Mouse (Mus musculus) brain, embryonic 14.5 days (tissue): ENCODE measurements around the gene Reg4. TPM values are rescaled to one million over a fixed set of nuclear protein-coding genes. Genes with fewer than 3 reads are reported as not detected.

Experiments used
- DNase-seq: peaks from one replicate; pipeline ENCODE4 v3.0.0-alpha.2; 2011; ENCODE audit warnings: low read depth
- CTCF ChIP-seq: fragments of 200-500 bp; IDR thresholded peaks from 2 replicates; pipeline ENCODE4 v1.5.1; 2012; ENCODE audit warnings: inconsistent platforms, mild to moderate bottlenecking, moderate library complexity, borderline replicate concordance; ENCODE audit not compliant: insufficient read depth, insufficient read length; ENCODE audit errors: extremely low read depth
- POLR2A ChIP-seq: fragments of 200-500 bp; IDR thresholded peaks from 2 replicates; pipeline ENCODE4 v1.6.1; 2012; ENCODE audit warnings: mild to moderate bottlenecking, inconsistent platforms, borderline replicate concordance; ENCODE audit not compliant: poor library complexity, insufficient read depth, insufficient read length, severe bottlenecking; ENCODE audit errors: extremely low read depth
- polyA plus RNA-seq: library from polyadenylated mRNA; depleted of rRNA; stranded (reverse); fragments of >200 nt; gene quantifications from 2 replicates; pipeline ENCODE4 v1.2.3, GENCODE M21; 2012; rRNA removed

Reg4 gene
- polyA plus RNA-seq, result not detected in 2 replicates

DNA sequence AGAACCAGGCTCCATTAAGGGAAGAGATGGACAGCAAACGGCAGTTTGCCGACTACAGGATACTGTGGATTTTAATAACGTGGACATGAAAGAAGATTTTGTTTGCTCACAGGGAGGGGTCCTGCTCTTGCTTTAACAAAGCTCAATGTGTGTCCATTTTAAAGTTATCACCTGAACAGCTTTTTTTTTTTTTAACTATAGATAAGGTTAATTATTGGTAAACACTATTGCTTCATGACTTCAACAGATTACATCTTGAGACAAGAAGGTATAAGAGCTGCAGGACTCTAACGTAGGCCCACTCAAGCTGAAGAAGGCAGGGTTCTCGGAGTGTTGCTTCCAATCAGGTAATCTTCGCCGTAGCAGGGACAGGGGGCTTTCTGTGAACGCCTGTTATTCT is at the start of gene Reg4:
Gene Reg4, plus strand, starts transcription at position 301 of the 400 bp plus-strand sequence.
- DNase-seq, result no peak
- TF ChIP-seq POLR2A (no peak), CTCF (no peak)

- TF ChIP-seq POLR2A, result no peak
- TF ChIP-seq CTCF, result no peak
- peak; percentile 79 for DNase-seq
Observed at GRCm38 (mm10) chr3:98178340-98178739, 43.6 kb upstream of the Reg4 start.

DNA sequence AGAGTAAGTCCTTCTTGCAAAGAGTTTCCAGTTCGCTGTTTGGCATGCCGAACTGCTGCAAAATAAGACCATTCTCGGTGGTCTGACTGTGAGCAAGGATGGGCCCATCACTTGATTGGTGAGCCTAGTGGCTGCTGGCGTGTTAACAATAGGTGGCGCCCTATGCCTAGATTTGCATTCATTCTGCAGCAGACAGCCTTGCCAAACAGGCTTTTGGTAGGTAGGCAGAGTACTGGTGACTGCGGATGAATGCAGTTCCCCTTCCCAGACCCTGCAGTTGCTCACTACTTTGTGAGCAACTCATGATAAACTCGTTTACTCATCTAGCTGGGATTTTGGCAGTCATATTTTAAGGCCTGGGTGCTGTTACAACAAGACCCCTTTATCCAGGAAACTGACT is 41.2 kb upstream of the Reg4 start:
- TF ChIP-seq CTCF, result peak; percentile 68; the same call in 1 of the 2 replicates
- no peak for TF ChIP-seq POLR2A
- peak; percentile 84 for DNase-seq

- TF ChIP-seq CTCF (no peak), POLR2A (no peak)
- DNase-seq, result peak; percentile 31
Observed at GRCm38 (mm10) chr3:98185163-98185714, 36.7 kb upstream of the Reg4 start.

- DNase-seq, result no peak
- TF ChIP-seq CTCF, result no peak
- TF ChIP-seq POLR2A, result no peak
Observed at GRCm38 (mm10) chr3:98187777-98188176, 34.2 kb upstream of the Reg4 start.

DNA sequence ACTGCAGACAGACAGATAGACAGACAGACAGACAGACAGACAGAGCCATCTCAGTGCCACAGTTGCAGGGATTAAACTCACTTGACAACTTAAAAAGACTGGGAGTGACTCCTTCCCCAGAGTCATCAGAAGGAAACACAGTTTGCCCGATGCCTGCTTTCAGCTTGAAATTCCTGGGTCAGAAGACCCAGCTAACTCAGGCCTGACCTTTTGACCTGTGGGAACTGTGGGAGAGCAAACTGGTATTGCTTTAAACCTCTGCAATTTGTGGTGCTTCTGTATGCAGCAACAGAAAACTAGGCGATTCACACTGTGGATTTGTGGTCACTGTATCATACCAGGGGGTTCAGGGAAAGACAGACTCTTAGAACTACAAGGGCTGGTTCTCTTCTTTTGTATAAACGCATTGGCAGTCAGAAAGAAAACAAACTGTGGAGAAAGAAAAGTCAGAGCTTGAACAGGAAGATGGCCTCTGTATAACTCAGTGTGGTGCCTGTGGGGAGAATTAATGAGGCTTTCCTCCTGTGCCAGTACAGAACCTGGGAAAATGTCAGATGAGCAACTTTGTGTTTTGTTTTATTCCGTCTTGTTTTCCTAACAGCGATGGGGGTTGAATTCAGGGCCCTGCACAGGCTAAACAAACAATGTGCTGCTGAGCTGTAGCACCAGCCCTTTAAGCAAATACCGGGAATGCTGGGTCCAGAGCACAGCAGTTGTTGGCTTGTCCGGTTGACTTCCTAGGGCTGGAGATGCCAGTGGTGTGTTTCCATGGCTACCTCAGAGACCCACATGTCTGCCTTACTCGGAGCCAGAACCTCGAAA is 24.0 kb upstream of the Reg4 start:
- TF ChIP-seq POLR2A, result no peak
- TF ChIP-seq CTCF, result no peak
- DNase-seq, result peak; percentile 58

DNA sequence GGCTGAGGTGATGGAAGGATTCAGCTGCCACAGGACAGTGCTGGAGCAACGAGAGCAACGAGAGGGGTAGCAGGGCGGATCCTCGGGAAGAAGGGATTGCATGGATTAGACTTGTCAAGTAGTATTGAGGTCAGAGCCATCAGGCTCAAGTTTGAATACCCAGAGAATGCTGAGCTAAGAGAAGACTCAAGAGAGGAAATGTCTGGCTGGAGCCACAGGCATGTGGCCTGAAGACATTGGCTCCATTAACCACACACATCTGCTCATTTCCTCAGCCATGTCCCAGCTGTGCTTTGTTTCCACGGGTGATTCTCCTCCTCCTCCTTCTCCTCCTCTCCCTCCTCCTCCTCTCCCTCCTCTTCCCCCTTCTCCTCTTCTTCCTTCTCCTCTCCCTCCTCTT is 22.2 kb upstream of the Reg4 start:
- TF ChIP-seq POLR2A (no peak), CTCF (no peak)
- DNase-seq, result no peak

DNA sequence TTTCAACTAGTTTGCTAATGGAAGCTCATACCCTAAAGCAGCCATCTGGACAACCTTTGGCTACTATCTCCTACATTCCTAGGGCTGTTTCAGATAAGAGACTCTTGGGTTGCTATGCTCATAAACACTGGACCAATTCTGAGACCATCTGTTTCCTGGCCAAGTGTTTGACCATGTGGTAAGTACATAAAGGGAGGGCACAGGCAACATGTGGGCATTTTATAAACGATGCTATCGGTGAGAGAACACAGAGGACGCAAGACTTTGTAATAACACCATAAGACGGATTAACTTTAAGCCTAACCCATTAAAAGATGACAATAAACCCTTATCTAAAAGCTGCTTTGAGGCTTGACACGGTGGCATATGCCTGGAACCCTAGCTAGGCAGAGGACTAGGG is 18.7 kb upstream of the Reg4 start:
- TF ChIP-seq POLR2A (no peak), CTCF (no peak)
- no peak for DNase-seq

- TF ChIP-seq CTCF, result no peak
- no peak for TF ChIP-seq POLR2A
- DNase-seq, result no peak
Observed at GRCm38 (mm10) chr3:98206977-98207376, 15.0 kb upstream of the Reg4 start.

- TF ChIP-seq CTCF (no peak), POLR2A (no peak)
Observed at GRCm38 (mm10) chr3:98209161-98209560, 12.8 kb upstream of the Reg4 start.

DNA sequence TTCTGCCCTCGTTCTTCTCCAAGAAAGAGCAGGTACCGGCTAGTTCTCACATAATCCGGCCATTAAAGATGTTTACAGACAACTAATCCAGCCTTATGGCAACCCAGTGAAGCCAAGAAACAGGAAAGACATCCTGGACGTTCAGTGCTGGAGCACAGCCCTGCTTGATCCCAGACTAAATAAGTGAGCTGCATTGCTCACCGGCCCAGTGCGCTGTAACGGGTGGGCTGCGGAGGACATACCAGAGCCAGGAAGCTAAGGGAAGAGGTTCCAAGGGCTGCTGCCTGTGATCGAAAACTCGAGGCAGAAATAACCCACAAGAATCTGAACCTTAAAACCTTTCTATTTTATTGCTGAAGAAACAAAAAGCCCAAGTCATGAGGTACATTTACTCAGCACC is 11.1 kb upstream of the Reg4 start:
- TF ChIP-seq POLR2A (no peak), CTCF (no peak)
- peak; percentile 60 for DNase-seq

More at GRCm38 (mm10) chr3:98209161-98209560, 12.8 kb upstream of the Reg4 start:
- no peak for DNase-seq

GRCm38 (mm10) chr3:98211301-98212081 is 10.5 kb upstream of the Reg4 start:
- TF ChIP-seq POLR2A, result no peak
- peak; percentile 93 for DNase-seq

DNA sequence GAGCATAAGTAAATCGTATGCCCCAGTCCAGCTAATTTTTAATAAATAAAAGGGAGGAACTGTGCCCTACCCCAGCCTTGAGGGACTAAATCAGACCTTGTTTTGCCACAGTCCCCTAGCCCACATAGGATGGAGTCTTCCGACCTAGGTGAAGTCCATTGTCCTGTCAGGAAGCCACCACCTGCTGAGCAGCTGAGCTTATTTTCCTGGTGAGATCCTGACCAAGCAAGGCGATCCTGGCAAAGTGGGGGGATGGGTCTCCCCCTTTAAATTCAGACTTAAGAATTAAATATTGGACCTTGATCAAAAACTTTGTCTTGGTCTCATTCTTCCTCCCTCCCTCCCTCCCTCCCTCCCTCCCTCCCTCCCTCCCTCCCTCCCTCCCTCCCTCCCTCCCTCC is 5.7 kb upstream of the Reg4 start:
- DNase-seq, result no peak
- TF ChIP-seq CTCF (no peak), POLR2A (no peak)

- no peak for DNase-seq
- no peak for TF ChIP-seq CTCF
Observed at GRCm38 (mm10) chr3:98223263-98223662, 1.3 kb downstream of the Reg4 start.
